Mouse (Mus musculus): ENCODE results near the gene Phactr1. TPM values are rescaled to one million over a fixed set of nuclear protein-coding genes. Genes with fewer than 3 reads are reported as not detected.
A peak's percentile ranks its signal among the peaks of the same experiment; 100 is the strongest.
"Not testable (repeated sequence)": the region's sequence is repeated elsewhere in the genome, so short reads cannot be mapped to it uniquely, and the experiment has no call there.

Gene Phactr1
- total RNA-seq, 2 experiments from 2014 or later = 11.0 to 12.5 TPM

GRCm38 (mm10) chr13:42916194-42917033 is 236.0 kb downstream of the Phactr1 start:
- DNase-seq = peak; percentile 46 to 48
- intact Hi-C loops (cut with DNase I) = no loop called here

- peak; percentile 55 to 64 for DNase-seq
- intact Hi-C loops (cut with DNase I) = no loop called here
Observed at GRCm38 (mm10) chr13:42917251-42917650, 236.8 kb downstream of the Phactr1 start.

- intact Hi-C loops (cut with DNase I) = no loop called here
Observed at GRCm38 (mm10) chr13:42920062-42920461, 239.6 kb downstream of the Phactr1 start.

GRCm38 (mm10) chr13:42921769-42922450 is 241.5 kb downstream of the Phactr1 start:
- DNase-seq = no peak
- intact Hi-C loops (cut with DNase I) = no loop called here

More at GRCm38 (mm10) chr13:42920062-42920461, 239.6 kb downstream of the Phactr1 start:
- DNase-seq = no peak

- DNase-seq = no peak
- intact Hi-C loops (cut with DNase I) = no loop called here
Observed at GRCm38 (mm10) chr13:42927778-42928177, 247.4 kb downstream of the Phactr1 start.

- intact Hi-C loops (cut with DNase I) = no loop called here
- no peak for DNase-seq
Observed at GRCm38 (mm10) chr13:42929529-42930235, 249.3 kb downstream of the Phactr1 start.

- intact Hi-C loops (cut with DNase I) = no loop called here
Observed at GRCm38 (mm10) chr13:42932046-42932445, 251.6 kb downstream of the Phactr1 start.

GRCm38 (mm10) chr13:42934538-42935126 is 254.2 kb downstream of the Phactr1 start:
- DNase-seq = no peak
- intact Hi-C loops (cut with DNase I) = no loop called here

More at GRCm38 (mm10) chr13:42932046-42932445, 251.6 kb downstream of the Phactr1 start:
- DNase-seq = no peak

GRCm38 (mm10) chr13:42937871-42938270 is 257.4 kb downstream of the Phactr1 start:
- intact Hi-C loops (cut with DNase I) = no loop called here
- DNase-seq = no peak

- intact Hi-C loops (cut with DNase I) = no loop called here
- no peak for DNase-seq
Observed at GRCm38 (mm10) chr13:42938346-42938745, 257.9 kb downstream of the Phactr1 start.

GRCm38 (mm10) chr13:42940271-42940670 is 259.8 kb downstream of the Phactr1 start:
- intact Hi-C loops (cut with DNase I) = no loop called here
- DNase-seq = no peak

GRCm38 (mm10) chr13:42944106-42944505 is 263.7 kb downstream of the Phactr1 start:
- intact Hi-C loops (cut with DNase I) = no loop called here
- no peak for DNase-seq

GRCm38 (mm10) chr13:42945201-42945600 is 264.8 kb downstream of the Phactr1 start:
- DNase-seq; intact Hi-C loops (cut with DNase I): not testable (repeated sequence)

- DNase-seq = no peak
- intact Hi-C loops (cut with DNase I) = no loop called here
Observed at GRCm38 (mm10) chr13:42948717-42949265, 268.4 kb downstream of the Phactr1 start.

- DNase-seq = no peak
- intact Hi-C loops (cut with DNase I) = no loop called here
Observed at GRCm38 (mm10) chr13:42949336-42949735, 268.9 kb downstream of the Phactr1 start.

GRCm38 (mm10) chr13:42950056-42950455 is 269.6 kb downstream of the Phactr1 start:
- DNase-seq = no peak
- intact Hi-C loops (cut with DNase I) = no loop called here

GRCm38 (mm10) chr13:42952037-42952721 is 271.8 kb downstream of the Phactr1 start:
- DNase-seq = no peak
- intact Hi-C loops (cut with DNase I) = no loop called here

GRCm38 (mm10) chr13:42953071-42953470 is 272.6 kb downstream of the Phactr1 start:
- no peak for DNase-seq
- intact Hi-C loops (cut with DNase I) = no loop called here

GRCm38 (mm10) chr13:42954116-42954515 is 273.7 kb downstream of the Phactr1 start:
- intact Hi-C loops (cut with DNase I) = no loop called here
- no peak for DNase-seq

- DNase-seq = no peak
- intact Hi-C loops (cut with DNase I) = no loop called here
Observed at GRCm38 (mm10) chr13:42956327-42956726, 275.9 kb downstream of the Phactr1 start.

All from heart, postnatal 10 days (tissue).